Mouse (Mus musculus): ENCODE measurements around the gene Raver1.

Gene Raver1

DNA sequence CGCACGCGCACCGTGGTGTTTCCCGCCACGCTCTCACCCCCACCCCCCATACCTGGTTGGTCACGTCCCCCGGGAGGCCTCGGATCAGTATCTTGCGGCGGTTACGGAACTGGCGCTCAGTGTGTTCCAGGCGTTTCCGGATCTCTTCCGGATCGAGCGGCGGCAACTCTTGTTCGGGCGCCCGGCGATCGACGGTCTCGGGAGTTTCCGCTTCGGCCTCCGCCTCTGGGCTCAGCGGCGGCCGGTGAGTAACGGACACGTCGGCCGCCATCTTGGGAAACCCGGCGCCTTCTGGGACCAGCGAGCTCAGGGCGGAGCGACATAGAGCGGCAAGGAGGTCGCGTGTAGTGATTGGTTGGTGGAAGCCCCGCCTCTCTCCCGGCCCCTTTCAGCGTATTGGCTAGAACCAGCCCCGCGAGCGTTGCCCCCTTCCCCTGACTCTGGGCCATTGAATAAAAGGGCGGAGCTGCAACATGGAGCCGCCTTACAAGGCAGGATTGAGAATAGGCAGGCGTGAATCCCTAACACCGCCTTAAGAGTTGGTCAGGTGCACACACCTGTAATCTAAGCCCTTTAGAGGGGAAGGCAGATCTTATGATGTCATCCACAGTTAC lies at the start of gene Raver1, which contains the start of gene Gm38431:
Raver1 (minus strand) TSS at position 302 of the 614 bp plus-strand sequence.
Gm38431 (minus strand) TSS at position 291 of the 614 bp plus-strand sequence.
- peak; percentile 98 for DNase-seq

DNA sequence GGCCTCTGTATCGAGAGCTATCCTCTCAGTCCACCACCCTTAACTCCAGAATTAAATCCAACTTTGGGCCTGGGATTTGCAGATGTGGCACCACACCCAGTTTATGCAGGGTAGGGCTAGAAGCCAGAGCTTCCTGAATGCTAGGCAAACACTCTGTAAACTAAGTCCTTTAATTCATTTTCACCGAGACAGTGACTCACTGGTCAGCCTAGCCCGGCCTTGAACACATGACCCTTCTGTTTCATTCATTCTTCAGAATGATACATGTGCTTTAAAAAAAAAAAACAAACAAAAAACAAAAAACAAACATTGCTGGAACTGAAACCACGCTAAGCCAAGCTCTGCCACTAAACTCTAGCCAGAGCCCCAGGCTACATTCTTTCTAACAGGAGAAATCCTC lies 46.6 kb upstream of the Raver1 start:
- no peak for DNase-seq

DNA sequence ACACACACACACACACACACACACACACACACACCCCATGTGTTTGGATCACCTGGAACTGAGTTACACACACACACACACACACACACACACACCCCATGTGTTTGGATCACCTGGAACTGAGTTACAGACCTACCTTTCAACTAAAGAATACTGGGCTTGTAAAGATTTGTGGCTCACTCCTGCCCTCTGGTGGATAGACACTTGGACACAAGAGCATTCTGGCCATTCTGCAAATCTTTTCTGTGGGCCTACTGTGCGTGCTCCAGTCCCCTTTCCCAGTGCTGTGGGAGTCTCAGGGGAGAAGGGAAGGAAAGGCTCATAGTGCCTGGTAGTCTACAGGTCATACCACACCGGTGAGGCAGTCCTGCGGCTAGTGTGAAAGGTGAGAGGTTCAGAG lies 45.4 kb upstream of the Raver1 start:
- DNase-seq, result peak; percentile 64

DNA sequence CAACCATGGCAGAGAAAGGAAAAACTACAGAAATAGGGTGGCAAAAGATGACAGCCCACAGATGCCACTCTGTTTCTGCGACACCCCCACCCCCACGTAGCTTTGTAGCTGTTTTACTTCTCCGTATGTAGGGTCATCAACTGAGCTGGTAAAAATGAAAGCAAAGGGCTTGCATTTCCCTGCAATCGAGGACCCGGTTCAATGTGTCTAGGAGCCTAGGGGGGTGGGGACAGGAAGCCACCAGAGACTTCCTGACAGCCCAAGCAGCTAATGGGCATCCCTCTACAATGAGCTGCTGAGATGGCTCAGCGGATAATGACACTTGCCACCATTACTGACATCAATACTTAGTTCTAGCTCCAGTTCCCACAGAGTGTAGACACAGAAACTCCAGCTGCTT lies 44.6 kb upstream of the Raver1 start:
- DNase-seq, result no peak

DNA sequence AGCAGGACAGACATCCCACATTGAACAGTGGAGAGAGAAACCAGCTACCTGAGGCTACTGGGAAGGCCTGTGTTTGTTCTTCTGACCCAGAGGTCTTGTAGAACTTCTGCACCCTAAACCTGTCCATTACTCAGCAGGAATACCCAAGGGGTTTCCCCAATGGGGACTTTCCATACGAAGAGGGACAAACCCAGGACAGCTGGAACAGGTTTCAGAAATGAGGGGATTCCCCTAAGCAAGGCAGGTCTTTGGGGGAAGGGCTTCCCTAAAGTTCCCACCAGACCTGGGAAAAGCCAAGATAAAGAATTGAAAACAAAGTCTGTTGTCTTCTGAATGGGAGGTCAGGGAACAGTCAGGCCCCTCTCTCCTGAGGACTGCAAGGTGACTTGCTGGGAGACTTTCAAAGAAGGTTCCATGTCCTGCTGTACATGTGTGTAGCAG lies 44.2 kb upstream of the Raver1 start:
- DNase-seq, result no peak

DNA sequence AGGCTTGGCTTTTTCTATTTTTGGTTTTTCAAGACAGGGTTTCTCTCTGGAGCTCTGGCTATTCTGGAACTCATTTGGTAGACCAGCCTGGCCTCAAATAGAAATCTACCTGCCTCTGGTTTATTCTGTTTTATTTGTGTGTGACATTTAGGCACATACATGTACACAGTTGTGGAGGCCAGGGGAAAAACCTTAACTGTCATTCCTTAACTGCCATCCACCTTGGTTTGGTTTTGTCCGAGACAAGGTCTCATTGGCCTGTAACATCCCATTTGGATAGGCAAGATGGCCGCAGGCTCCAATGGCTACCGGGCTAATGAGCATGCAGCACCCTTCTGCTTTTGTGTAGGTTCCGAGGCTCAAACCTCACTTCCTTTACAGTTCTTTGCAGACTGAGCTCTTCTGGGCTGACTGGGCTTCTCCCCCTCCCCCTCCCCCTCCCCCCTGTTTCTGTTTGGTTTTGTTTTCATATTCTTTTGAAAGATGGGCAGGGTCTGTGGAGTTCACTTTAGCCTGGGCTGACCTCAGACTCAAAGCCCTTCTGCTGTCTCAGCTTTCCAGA lies 43.6 kb upstream of the Raver1 start:
- DNase-seq, result no peak

DNA sequence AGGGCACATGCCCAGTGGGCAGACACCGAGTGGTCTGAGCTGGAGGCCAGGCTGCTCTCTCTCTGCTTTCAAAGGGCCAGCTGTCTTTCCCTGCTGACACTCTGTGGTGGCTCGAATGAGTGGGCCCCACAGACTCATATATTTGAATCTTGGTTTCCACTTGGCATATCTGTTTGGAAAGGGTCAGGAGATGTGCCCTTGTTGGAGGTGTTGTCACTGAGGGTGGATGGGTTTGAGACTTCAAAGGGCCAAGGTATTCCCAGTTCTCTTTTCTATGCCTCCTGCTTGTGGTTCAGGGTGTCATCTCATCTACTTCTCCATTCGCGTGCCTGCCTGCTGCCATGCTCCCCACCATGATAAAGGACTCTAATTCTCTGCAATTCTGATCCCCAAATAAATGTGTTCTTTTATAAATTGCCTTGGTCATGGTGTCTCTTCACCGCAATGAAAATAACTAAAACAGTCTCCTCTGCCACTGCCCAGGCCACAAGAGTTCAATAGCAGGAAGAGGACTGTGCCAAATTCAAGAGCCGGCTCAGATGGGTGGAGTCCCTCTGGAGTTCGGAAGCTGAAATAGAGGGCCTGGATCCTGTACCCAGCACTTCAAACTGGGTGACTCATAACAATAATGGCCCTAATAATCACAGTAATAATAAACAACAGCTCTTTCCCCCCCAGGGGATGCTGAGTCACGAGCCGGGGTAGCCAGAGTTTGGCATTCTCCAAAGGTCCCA lies 43.0 kb upstream of the Raver1 start:
- no peak for DNase-seq

DNA sequence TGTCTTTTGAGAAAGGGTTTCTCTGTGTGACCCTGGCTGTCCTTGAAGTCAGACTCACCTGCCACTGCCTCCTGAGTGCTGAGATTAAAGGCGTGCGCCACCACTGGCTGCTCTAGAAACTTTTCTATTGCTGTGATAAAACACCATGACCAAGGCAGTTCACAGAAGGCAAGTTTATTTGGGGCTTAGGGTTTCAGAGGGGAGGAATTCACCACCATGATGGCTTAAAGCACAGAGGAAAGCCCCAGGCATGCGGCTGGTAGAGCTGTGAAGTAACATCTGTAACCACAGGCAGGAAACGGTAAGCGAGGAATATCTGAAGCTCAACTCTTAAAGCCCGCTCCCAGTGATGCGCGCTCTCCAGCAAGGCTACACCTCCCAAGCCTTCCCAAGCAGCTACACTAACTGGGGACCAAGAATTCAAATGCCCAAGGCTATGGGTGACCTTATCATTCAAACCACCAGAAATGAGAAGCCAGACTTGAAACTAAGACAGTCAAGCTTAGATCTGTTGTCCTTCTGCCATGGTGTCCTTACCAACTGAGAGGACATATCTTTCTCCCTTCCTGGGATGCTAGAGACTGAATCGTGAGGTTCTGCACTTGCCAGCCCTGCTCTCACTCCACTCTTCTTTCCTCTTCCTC lies 41.4 kb upstream of the Raver1 start:
- DNase-seq, result no peak

DNA sequence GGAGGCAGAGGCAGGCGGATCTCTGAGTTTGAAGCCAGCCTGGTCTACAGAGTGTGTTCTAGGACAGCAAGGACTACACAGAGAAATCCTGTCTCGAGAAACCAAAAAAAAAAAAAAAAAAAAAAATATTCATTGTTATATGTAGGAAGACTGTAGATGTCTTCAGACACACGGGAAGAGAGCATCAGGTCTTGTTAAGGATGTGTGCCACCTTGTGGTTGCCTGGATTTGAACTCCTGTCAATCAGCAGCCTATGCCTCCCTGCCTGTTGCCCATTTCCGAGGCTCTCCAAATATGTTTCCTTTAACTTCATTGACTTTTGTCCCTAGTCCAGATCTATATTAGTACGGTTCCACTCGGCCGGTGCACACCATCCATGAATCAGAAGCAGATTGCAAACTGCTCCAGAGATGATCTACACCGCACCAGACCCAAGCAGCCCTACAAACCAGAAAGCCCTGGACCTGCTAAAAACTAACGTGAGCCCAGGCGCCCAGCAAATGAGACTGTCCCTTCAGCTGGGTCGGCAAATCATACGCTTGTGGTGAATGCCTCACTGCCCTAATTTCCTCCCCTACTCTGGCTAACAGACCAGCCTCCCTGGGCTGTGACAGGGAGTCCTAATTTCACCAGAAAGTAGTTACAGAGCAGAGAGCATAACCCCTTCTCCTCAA lies 40.4 kb upstream of the Raver1 start:
- no peak for DNase-seq

DNA sequence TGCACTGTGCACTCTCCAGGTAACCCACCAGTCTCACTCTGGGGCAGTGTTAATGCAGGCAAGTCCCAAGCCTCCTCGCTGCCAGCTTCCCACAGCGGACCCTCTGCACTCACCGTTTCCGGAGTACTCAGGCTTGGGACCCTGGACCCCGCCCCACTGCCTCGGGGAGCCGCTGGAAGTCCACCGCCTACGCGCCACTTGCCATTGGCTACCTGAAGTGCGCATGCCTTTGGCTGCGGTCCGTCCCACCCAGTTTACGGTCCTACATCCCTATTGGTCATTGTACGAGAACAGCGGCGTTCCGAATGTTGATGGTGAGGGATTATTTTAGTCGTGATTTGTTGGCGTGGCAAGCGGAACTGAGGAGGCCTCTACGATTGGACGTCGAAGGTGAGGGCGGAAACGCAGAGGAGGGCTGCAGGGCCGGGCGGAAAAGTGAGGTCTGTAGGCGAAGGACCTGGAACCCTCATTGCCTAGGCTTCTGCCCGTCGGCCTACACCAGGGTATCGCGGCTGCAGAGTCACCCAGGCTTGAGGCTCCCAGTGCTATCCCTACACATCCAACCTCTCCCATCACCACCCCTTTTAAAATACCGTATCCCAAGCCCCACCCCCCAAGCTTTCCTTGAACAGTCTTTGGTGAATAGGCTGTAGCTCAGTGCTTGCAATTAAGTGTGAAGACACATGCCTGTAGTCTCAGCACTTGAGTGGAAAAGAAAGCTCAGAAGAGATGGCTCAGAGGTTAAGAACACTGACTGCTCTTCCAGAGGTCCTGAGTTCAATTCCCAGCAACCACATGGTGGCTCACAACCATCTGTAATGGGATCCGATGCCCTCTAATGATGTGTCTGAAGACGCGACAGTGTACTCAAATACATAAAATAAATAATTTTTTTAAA lies 39.5 kb upstream of the Raver1 start, which contains the start of gene Tyk2:
Tyk2 (minus strand) TSS at position 185 of the 898 bp plus-strand sequence.
- DNase-seq, result peak; percentile 96

DNA sequence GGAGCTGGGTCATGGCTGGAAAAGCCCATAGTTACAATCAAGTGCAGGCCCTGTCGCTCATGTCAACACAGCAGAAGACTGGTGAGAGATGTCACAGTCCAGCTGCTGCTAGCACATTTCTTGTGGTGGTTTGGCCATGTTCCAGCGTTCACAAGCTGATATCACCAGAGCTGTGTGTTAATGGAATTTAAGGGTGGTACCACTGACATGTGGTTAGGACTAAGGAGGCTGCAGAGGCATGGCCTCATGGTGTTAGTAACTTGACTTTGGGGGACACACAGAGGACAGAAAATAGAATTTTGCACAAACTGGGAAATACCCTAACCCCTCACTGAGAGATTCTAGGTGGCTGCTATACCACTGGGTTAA lies 34.4 kb upstream of the Raver1 start:
- no peak for DNase-seq

DNA sequence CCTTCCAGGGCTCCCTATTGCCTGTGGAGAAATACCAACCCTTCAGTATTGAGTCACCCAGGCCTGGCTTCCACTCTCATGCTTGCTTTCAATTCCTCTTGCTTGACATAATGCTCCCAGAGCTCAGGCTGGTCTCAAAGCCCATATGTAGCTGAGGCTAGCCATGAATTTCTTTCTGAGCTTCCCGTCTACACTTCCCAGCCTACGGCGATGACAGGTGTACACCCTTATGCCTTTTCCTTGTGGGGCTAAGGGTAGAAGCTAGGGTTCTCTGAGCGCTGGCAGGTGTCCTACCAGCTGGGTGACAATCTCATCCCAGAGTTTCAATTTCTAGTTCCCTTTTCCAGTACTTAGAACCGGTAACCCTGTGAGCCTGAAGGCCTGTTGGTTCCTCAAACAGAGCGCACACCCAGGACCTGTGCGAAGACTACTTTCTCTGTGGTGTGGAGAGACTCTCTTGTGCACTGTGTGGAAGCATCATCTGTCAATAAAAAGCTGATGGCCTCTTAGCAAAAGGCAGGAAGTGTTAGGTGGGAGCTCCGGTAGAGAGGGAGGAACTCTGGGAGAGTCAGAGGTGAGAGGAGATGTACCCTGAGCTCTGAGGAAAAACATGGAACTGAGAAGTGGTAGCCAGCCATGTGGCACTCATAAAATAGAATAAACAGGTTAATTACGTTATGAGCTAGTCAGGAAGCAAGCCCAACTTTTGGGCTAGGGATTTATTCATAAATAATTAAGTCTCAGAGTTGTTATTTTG lies 33.9 kb upstream of the Raver1 start:
- DNase-seq, result no peak

DNA sequence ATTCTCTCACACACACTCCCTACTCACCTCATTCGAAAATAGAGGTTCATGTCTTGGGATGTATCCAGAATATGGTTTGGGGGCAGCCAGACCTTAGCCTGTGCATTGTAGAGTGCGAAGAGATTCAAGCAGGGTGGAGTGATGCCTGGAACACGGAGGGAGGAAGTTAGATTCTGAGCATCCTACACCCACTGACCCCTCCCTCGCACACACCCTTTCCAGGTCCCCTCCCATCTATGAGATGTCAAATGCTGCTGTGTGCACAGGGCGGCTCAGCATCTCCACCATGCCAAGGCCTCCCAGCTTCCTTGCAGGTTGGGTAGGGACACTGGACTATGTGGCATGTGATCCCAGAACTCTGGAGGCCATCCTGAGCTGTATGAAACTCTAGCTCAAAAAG lies 33.0 kb upstream of the Raver1 start:
- no peak for DNase-seq

DNA sequence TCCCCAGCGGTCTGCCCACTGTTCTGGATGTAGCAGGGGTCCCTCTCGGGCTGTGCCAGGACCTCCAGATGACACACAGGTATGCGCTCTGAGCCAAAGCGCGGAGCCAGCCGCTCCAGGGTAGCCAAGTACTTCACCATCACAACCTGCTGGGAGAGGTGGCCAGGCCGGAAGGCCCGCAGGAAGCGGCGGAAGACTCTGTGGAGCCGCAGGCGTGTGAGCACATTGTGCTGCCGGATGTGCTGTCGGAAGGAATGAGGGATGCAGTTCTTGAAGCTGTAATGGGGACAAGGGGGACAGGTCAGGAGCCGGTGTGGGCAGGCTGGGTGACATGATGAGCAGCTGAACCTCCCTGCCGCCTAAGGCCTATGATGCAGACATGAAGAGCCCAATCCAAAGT lies 29.7 kb upstream of the Raver1 start:
- no peak for DNase-seq

DNA sequence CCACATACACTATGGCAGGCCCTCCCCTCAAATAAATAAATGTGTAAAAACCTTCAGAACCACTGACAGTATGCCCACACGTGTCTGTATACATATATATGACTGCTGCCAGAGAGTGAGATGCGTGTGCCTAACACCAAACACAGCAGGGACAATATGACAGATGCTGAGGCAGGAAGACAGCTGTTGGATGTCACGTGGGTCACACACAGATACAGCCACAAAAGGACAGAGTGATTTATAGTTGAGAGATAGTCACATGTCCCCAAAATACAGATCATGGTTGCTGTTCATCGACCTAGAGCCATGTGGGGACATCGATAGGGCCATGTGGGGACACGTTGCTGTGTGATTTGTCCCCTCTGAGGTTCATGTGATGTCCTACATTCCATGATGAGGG lies 25.3 kb upstream of the Raver1 start:
- no peak for DNase-seq

DNA sequence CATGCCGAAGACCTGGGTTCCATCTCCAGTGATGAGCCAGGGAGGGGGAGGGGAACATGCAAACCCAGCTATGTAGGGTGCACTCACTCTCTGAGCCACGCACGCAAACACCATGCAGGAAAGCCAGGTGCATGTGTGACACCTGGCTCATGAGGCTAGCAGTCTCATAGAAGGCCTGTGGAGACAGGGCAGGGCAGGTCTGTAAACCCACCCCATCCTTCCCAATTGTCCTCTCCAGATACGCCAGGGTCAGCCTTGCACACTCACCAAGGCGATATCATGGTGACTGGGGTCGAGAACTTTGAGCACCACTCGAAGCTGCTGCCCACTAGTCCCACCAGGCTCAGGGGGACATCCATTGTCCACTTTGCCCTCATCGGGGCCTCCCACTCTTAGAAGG lies 23.3 kb upstream of the Raver1 start:
- DNase-seq, result no peak

DNA sequence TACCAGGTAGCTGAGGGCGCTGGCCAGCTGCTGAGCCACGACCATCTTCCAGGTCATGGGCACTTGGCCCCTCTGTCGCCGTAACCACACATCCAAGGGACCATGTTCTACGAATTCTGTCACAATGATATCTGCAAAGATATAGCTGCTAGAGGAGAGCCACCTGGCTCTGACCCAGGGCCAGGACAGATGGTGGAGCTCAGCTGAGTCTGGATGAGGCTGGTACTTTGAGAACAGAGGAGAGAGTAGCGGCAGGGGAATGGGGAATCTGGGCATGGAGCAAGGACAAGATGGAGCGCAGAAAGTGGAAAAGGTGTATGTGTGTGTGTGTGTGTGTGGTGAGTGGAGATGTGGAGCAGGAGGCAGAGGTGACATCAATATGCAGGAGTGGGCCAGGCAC lies 22.4 kb upstream of the Raver1 start:
- DNase-seq, result peak; percentile 26

DNA sequence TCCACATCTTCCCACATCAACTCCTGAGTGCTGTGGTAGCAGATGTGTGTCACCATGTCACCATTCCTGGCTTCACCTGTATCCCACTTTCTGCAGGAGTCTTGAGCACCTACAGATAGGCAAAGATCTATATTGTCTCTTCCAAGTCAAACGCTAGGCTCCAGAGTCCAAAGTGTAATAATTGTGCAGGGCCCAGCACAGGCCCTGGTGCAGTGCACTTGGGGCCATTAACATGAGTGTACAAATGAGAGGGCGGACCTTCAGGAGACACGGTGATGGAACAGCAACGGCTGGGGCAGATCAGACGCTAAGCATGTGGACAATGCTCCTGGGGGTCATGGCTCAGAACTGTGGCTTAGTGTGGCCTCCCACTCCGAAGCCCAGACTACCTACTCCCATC lies 21.9 kb upstream of the Raver1 start:
- DNase-seq, result no peak

DNA sequence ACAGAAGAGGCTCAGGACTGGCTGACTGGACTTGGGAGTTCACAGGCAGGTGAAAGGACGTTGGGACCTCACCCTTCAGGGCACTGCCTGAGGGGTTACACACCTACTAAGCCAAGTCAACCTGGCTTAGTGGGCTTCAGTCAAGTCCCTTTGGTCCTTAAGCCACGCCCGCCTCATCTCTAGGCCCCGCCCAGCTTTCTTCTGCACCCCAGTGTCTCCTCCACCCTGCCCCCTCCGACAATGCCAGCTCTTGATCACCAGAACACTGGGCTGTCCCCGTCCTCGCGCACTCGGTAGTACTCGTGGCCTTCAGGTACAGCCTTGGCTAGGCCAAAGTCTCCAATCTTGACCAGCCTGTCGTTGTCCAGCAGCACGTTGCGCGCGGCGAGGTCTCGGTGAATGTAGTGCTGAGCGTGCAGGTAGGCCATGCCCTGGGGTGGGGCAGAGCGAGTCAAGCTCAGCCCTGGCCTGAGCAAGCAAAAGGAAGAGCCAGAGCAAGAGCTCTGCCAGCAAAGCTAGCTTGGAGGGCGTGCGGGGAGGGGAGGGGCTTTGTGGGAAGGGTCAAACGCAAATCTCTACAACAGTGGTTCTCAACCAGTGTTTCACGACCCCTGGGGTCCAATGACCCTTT lies 15.9 kb upstream of the Raver1 start:
- DNase-seq, result no peak

DNA sequence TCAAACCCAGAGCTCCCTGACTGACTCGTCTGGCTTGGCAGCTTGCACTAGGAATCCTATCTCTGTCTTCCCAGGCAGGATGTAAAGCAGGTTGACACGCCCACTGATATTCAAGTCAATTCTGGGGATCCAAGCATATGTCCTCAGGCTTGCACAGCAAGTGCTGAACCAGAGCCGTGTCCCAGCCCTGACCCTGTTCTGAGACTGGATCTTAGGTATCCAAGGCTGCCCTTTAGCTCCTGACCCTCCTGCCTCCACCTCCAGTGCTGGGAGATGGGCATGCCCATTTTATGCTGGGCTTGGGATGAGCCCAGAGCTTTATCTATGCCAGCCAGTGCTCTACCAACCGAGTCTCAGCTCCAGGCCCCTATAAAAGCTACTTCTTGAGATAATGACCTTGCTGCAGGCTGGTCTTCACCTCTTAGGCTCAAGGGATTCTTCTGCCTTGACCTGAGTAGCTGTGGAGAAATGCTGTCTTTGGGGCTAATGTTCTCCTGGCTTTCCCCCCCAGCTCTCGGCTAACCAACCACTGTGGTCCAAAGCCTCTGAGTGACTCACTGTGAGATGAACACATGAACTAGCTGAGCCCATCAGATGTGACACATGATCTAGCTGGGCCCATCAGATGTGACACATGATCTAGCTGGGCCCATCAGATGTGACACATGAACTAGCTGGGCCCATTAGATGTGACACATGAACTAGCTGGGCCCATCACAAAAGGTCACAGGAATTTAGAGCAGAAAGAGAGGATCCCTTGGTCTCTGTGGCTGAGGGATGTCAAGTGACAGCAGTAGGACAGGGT lies 14.2 kb upstream of the Raver1 start:
- no peak for DNase-seq

Measured in cerebellum, adult 9-10 months (tissue).